Mouse (Mus musculus) ES-E14 (cell line): ENCODE measurements around the gene Tff2.

Source experiments
- HCFC1 ChIP-seq: IDR thresholded peaks from 2 replicates; pipeline ENCODE4 v1.6.1; 2012; ENCODE audit warnings: low read length, inconsistent platforms, borderline replicate concordance; ENCODE audit not compliant: insufficient read depth
- MAFK ChIP-seq: IDR thresholded peaks from 2 replicates; pipeline ENCODE4 v1.6.1; 2014; ENCODE audit warnings: mild to moderate bottlenecking, low read depth, low read length, inconsistent platforms; ENCODE audit not compliant: insufficient read depth
- ZC3H11A ChIP-seq: IDR thresholded peaks from 2 replicates; pipeline ENCODE4 v1.6.1; 2012; ENCODE audit warnings: low read depth, mild to moderate bottlenecking, inconsistent platforms, low read length, borderline replicate concordance
- ZNF384 ChIP-seq: IDR thresholded peaks from 2 replicates; pipeline ENCODE4 v1.6.1; 2012; ENCODE audit warnings: low read depth, low read length, inconsistent platforms

DNA sequence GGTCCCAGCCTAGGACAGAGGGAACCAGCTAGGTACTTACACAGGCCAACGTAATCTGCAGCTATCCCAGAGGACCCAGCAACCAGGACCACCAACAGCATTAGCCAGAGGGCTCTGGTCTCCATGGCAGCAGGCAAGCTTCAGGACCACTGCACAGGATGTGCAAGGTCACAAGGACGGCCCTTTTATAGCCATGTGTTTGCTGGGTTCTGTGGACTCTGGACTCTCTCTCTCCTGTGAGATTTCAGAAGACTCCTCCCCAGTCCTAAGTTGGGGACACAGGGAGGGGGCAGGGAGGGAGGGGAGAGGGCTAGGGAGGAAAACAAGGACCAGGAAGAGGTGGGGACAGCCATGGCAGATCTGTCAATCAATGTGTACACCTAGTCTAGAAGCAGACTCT is 14.6 kb downstream of the Tff2 start, which contains the start of gene Tff3:
- no peak for TF ChIP-seq HCFC1
- TF ChIP-seq MAFK: no peak
- no peak for TF ChIP-seq ZC3H11A
- TF ChIP-seq ZNF384: no peak
